Mouse (Mus musculus) small intestine, adult 2 months (tissue): ENCODE results near the gene Slco3a1. TPM values are rescaled to one million over a fixed set of nuclear protein-coding genes. Genes with fewer than 3 reads are reported as not detected.

ENCODE experiments used
- H3K27ac ChIP-seq: fragments of 200-500 bp; 2 replicates; pipeline ENCODE4 v1.5.1; 2012; ENCODE audit warnings: low read depth, low read length, control low read depth, inconsistent platforms; ENCODE audit not compliant: insufficient read depth
- H3K27me3 ChIP-seq: fragments of 200-500 bp; 2 replicates; pipeline ENCODE4 v1.6.1; 2012; ENCODE audit warnings: mild to moderate bottlenecking, moderate library complexity, low read length, inconsistent platforms; ENCODE audit not compliant: control insufficient read depth, insufficient read depth
- H3K36me3 ChIP-seq: fragments of 200-500 bp; 2 replicates; pipeline ENCODE4 v1.6.1; 2012; ENCODE audit warnings: mild to moderate bottlenecking, low read length, control low read depth, inconsistent platforms; ENCODE audit not compliant: control insufficient read depth, insufficient read depth
- H3K4me1 ChIP-seq: fragments of 200-500 bp; 2 replicates; pipeline ENCODE4 v1.6.1; 2012; ENCODE audit warnings: low read length, inconsistent platforms, mixed read lengths; ENCODE audit not compliant: control insufficient read depth, insufficient read depth, insufficient read length
- H3K4me3 ChIP-seq: fragments of 200-500 bp; 2 replicates; pipeline ENCODE4 v1.5.1; 2012; ENCODE audit warnings: low read depth, mild to moderate bottlenecking, control low read depth, inconsistent platforms, low read length, moderate library complexity
- CTCF ChIP-seq: fragments of 200-500 bp; IDR thresholded peaks from 2 replicates; pipeline ENCODE4 v1.5.1; 2012; ENCODE audit warnings: low read depth, mild to moderate bottlenecking, control low read depth, inconsistent platforms, low read length, moderate library complexity, mixed read lengths; ENCODE audit not compliant: insufficient replicate concordance, insufficient read length; ENCODE audit errors: extremely low read depth
- POLR2A ChIP-seq: fragments of 200-500 bp; IDR thresholded peaks from 2 replicates; pipeline ENCODE4 v1.6.1; 2012; ENCODE audit warnings: low read depth, mild to moderate bottlenecking, control low read depth, inconsistent platforms, low read length, moderate library complexity
- WGBS: fragments of 180-500 bp; shearing (Covaris S2); methylation state at CpG from one replicate; pipeline ENCODE4 v1.1.7; 2018; 5-methylcytosine and 5-hydroxymethylcytosine counted together
- polyA plus RNA-seq: library from polyadenylated mRNA; depleted of rRNA; stranded (reverse); fragments of >200 nt; gene quantifications from 2 replicates; pipeline ENCODE4 v1.2.3, GENCODE M21; 2012

Slco3a1 gene
- polyA plus RNA-seq, 1 experiment = 15.3 TPM

DNA sequence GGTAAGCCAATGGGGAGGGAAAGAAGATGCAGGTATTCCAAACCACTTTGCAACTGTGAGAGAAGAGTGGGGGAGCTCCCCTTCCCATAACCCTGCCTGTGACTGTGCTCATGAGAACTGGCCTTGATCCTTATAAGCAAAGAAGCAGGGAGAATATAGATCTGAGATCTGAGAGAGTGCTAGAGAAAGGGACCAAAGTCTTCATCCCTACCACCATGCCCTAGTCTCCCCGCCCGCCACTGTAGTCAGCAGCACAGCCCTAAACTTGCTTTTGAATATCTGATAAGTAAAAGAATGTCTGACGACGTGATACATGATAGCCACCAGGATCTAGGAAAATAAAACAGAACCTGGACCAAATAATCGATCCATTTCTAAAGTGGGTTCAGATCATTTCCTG, 92.8 kb downstream of the Slco3a1 start:
- no peaks in the 10 kb centered on the region for H3K36me3 ChIP-seq
- H3K4me1 ChIP-seq = peaks cover 8% of the 10 kb centered on the region; the same call in 1 of the 2 replicates
- 59% methylated on average over 5 of the region's 5 CpGs for WGBS
- no peak overlapping the region for H3K27ac ChIP-seq
- no peaks in the 10 kb centered on the region for H3K27me3 ChIP-seq
- no peak for TF ChIP-seq CTCF
- no peak for TF ChIP-seq POLR2A
- no peak overlapping the region for H3K4me3 ChIP-seq

DNA sequence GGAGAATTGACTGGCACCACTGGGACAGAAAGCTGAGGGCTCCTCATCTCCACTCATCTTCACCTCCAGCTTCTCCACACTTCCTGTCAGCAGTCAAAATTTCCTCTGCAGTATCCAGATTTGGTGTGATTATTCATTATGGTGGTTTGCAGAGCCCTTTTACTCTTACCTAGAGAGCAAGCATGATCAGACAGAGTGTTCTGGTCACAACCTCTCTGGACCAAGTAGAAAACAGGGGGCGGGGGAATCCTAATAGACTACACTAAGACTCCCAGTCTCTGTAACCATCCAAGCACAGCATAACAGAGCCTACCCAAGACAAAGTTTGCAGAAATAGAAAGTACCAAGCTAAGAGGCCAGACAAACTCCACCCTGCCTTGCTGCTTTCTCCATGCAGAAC, 93.4 kb downstream of the Slco3a1 start:
- WGBS = 97% methylated on average over 1 of the region's 1 CpGs
- Histone ChIP-seq H3K36me3 (no peaks in the 10 kb centered on the region), H3K4me1 (peaks cover 8% of the 10 kb centered on the region; the same call in 1 of the 2 replicates), H3K4me3 (no peak overlapping the region), H3K27me3 (no peaks in the 10 kb centered on the region), H3K27ac (no peak overlapping the region)
- no peak for TF ChIP-seq POLR2A
- TF ChIP-seq CTCF = no peak

DNA sequence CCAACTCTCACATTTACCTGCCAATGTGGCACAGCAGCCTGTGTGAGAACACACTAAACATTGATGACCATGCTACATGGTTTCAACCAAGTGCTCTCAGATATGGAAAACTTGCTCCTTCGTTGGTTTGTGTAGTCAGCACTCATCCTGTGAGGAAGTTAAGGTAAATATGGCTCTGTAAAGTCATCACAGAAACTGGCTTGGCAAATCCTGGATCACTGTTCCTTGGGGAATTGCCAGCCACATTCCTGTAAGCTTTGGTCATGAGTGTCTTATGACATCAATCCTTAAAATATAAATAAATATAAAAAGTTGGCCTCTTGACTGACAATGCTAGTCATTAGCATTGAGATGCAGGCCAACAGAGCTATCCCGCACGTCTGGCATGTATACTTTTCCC, 94.8 kb downstream of the Slco3a1 start:
- Histone ChIP-seq H3K27ac (peak overlapping the region; percentile 43), H3K36me3 (no peaks in the 10 kb centered on the region), H3K27me3 (no peaks in the 10 kb centered on the region), H3K4me3 (no peak overlapping the region), H3K4me1 (peaks cover 8% of the 10 kb centered on the region; the same call in 1 of the 2 replicates)
- no peak for TF ChIP-seq POLR2A
- no peak for TF ChIP-seq CTCF
- WGBS = 69% methylated on average over 3 of the region's 3 CpGs

DNA sequence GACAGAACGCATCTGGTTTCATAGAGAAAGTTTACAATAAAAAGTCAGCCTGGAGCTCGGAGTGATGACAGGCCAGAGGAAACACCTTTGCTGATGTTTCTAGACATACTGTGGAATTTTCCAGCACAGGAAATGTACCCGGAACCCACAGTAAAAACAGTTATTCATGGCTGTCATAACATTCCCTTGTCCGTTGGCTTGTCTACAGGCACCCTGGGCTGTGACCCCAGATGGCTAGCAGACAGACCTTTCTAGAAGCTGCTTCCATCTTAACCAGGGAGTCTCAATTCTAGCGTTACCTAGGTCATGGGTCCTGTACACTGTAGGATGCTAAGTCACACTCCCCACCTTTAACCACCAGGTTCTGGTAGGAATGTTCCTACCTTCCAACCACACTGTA, 95.3 kb downstream of the Slco3a1 start:
- WGBS = 78% methylated on average over 5 of the region's 5 CpGs
- H3K27ac ChIP-seq = peak overlapping the region; percentile 43

DNA sequence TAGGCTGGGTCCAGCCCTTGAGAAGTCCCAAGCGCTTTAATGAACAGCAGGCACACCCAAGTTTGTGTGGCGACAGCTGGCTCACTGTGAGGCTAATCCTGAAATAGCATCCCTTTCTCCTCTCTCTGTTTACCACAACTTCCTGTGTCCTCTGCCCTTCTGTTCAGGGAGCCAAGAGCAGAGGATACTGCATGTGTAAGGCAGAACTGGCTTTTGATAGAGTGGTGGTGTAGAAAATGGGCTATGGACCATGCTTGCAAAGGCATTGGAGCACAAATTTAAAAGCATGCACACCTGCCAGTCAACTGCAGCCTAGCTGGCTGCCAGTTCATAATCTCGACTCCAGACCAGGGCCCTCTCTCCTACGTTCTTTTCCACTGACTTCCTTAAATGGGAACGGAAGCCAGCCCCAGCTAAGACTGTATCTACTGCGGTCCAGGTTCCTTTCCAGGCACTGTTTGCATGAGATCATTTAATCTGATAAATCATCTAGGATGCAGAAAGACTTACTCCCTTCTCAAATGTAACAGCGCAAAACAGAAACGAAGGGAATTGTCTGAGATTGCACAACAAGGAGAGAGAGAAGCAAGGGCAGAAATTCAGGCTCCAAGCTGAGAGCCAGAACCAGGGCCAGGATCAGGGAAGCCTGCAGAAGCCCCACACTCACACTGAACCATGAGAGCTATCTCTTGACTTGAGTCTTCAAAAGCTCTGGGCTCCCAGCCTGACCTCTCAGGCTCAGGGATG, 95.9 kb downstream of the Slco3a1 start:
- no peaks in the 10 kb centered on the region for H3K27me3 ChIP-seq
- no peak for TF ChIP-seq POLR2A
- no peak for TF ChIP-seq CTCF
- no peaks in the 10 kb centered on the region for H3K36me3 ChIP-seq
- H3K27ac ChIP-seq = peak overlapping the region; percentile 56
- H3K4me1 ChIP-seq = peaks cover 8% of the 10 kb centered on the region; the same call in 1 of the 2 replicates
- 55% methylated on average over 8 of the region's 8 CpGs for WGBS
- H3K4me3 ChIP-seq = no peak overlapping the region

More for the DNA sequence above, 95.3 kb downstream of the Slco3a1 start:
- Histone ChIP-seq H3K36me3 (no peaks in the 10 kb centered on the region), H3K27me3 (no peaks in the 10 kb centered on the region), H3K4me3 (no peak overlapping the region), H3K4me1 (peaks cover 8% of the 10 kb centered on the region; the same call in 1 of the 2 replicates)
- TF ChIP-seq CTCF = no peak
- no peak for TF ChIP-seq POLR2A

DNA sequence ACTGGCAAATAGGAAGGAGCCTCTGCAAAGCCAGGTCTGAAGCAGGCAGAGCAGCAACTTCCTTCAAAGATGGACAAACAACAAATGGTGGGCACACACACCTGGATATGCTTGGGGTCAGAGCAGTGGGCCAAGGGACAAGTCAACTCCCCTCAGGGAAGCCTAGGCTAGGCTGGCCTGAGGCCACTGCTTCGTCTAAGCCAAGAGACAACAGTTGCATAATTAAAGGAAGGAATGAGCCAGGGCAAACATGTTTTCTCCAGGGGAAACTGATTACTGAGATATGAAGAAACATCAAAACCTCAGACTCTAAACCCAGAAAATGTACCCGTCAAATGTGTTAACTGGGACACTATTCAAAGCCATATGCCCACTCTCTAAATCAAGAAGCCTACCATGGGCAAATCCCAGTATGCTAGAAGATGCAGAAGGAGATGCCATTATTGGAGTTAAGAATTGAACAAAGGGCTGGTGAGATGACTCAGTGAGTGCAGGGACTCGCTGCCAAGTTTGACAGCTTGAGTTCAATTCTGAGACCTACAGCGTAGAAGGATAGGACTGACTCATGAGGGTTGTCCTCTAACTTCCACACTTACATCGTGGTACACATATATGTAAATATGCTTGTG, 97.1 kb downstream of the Slco3a1 start:
- TF ChIP-seq POLR2A (no peak), CTCF (no peak)
- WGBS = 77% methylated on average over 5 of the region's 5 CpGs
- no peaks in the 10 kb centered on the region for H3K36me3 ChIP-seq

DNA sequence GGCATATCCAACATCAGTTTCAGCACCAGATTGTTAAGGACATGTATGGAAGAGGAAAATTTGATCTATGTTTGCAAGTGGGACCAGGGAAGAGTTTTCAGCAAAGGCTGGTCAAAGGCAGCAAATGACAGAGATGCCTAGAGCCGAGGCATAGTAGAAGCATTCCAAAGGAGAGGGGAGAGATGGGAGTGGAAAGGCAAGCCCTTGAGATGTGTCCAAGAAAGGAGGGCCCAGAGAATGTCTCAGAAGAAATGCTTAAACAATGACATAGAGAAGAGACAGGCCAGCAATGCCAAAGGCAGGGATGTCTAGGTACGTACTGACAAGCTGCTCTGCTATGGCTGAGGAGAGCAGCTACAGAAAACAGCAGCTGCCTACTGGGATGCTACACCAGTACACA, 97.8 kb downstream of the Slco3a1 start:
- 76% methylated on average over 2 of the region's 2 CpGs for WGBS
- Histone ChIP-seq H3K4me1 (peaks cover 8% of the 10 kb centered on the region; the same call in 1 of the 2 replicates), H3K36me3 (no peaks in the 10 kb centered on the region), H3K4me3 (no peak overlapping the region), H3K27ac (no peak overlapping the region), H3K27me3 (no peaks in the 10 kb centered on the region)
- no peak for TF ChIP-seq CTCF
- no peak for TF ChIP-seq POLR2A

More for the DNA sequence above, 97.1 kb downstream of the Slco3a1 start:
- no peak overlapping the region for H3K4me3 ChIP-seq
- H3K27me3 ChIP-seq = no peaks in the 10 kb centered on the region
- peaks cover 8% of the 10 kb centered on the region; the same call in 1 of the 2 replicates for H3K4me1 ChIP-seq
- H3K27ac ChIP-seq = no peak overlapping the region
